Mouse (Mus musculus): ENCODE measurements at regions not wholly inside any gene's neighbourhood (a gene's known extent, or its start where the extent isn't known, plus 50 kb on each side); places are given as distances from the start of the nearest gene placed in this dataset.
A peak's percentile ranks its signal among the peaks of the same experiment; 100 is the strongest.

DNA sequence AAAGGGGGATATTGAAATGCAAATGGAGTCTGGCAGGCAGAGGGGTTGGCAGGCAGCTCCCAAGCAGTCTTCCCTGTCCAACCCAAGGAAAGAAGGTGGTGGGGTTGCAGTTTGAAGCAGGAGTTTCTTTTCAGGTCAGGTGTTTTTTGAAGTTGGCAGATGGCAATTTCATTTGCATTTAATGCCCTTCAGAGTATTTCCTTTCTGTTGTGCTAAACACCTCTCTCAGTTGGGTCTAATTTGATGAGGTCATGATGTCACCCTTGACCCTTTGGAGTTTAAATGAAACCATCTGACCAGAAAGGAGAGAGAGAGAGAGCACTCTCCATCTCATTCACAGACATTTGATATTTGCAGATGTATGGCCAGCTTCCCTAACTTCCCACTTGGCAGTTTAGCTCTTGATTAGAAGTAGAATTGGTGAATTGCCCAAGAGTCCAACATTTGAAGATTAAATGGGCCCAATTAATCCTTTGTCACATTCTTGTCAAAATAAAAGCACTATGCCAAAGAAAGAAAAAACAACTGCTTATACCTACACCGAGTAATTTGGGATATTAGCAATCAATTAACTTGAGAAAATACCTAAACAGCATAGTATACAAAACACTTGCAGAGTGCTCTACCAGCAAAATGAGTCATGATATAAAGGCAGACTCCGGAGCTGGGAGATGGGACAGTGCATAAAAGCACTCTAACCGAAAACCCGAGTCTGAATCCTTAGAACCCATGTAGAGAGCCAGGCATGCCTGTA is 111.8 kb upstream of the Rab11fip2 start:
- Histone ChIP-seq H3K36me3 (ENCODE audit: control insufficient read depth, insufficient read depth, low read length, poor library complexity, severe bottlenecking) (no peaks in the 10 kb centered on the region), H3K27ac (ENCODE audit: insufficient read depth, low read length) (peak overlapping the region; percentile 36; the same call in 1 of the 2 replicates), H3K27me3 (ENCODE audit: control insufficient read depth, insufficient read depth, low read length, poor library complexity, severe bottlenecking) (no peaks in the 10 kb centered on the region), H3K4me1 (ENCODE audit: control insufficient read depth, insufficient read depth, low read length) (peaks cover 4% of the 10 kb centered on the region), H3K9me3 (replicated peaks; ENCODE audit: control insufficient read depth, insufficient read depth, low read length, poor library complexity, severe bottlenecking) (no peaks in the 10 kb centered on the region), H3K4me3 (ENCODE audit: low read depth, low read length) (no peak overlapping the region), H3K9ac (ENCODE audit: low read depth, poor library complexity, severe bottlenecking) (no peak overlapping the region)
- TF ChIP-seq POLR2A (IDR thresholded peaks at IDR 0.05; ENCODE audit: insufficient read depth, low read length), result no peak
- TF ChIP-seq EP300 (IDR thresholded peaks at IDR 0.05; ENCODE audit: insufficient read depth, low read depth, low read length), result 0 out of 2 replicates have a peak, but pooled peaks have one; percentile 66

DNA sequence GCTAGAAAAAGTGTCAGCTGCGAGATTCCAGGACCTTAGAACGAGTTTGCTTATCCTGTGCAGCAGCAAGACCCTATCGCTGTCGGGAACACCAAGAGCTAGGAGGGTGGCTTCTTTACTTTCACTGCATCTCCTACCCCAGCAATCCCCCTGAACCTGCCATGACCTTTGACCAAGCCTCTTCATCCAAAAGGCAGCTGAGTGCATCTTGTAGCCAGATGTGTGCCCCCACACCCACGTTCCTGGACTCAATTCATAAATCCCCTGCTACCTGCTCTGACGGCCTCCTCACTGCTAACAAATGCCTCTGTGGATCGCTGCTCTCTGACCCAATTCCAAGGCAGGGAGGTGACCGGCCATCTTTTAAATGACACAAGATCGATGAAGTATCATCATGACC is 107.7 kb upstream of the Rab11fip2 start:
- Histone ChIP-seq H3K4me3 (ENCODE audit: low read depth, low read length) (no peak overlapping the region), H3K9me3 (replicated peaks; ENCODE audit: control insufficient read depth, insufficient read depth, low read length, poor library complexity, severe bottlenecking) (no peaks in the 10 kb centered on the region), H3K4me1 (ENCODE audit: control insufficient read depth, insufficient read depth, low read length) (peaks cover 4% of the 10 kb centered on the region), H3K27me3 (ENCODE audit: control insufficient read depth, insufficient read depth, low read length, poor library complexity, severe bottlenecking) (no peaks in the 10 kb centered on the region), H3K36me3 (ENCODE audit: control insufficient read depth, insufficient read depth, low read length, poor library complexity, severe bottlenecking) (no peaks in the 10 kb centered on the region), H3K9ac (ENCODE audit: low read depth, poor library complexity, severe bottlenecking) (no peak overlapping the region), H3K27ac (ENCODE audit: insufficient read depth, low read length) (no peak overlapping the region)
- TF ChIP-seq POLR2A (IDR thresholded peaks at IDR 0.05; ENCODE audit: insufficient read depth, low read length) (no peak), CTCF (IDR thresholded peaks at IDR 0.05; ENCODE audit: low read depth, low read length) (no peak), EP300 (IDR thresholded peaks at IDR 0.05; ENCODE audit: insufficient read depth, low read depth, low read length) (no peak)

DNA sequence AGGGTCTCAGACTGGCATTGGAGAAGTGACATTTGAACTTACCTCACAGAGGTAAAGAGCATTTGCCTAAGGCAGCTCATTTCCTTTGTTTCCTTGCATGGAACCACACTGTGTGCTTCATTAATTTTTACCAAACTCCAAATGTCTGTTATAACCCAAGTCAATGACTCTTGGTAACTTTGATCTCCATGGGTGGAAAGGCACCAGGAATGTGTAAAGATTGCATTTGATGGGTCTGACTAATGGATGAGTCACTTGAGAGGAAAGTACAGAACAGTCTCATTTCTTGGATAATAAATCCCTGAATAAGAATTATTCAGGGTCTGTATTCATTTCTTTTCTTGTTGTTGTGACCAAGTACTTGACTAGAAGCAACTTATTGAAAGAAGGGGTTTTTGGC is 97.3 kb upstream of the Rab11fip2 start:
- H3K27ac ChIP-seq (ENCODE audit: insufficient read depth, low read length), result no peak overlapping the region
- H3K27me3 ChIP-seq (ENCODE audit: control insufficient read depth, insufficient read depth, low read length, poor library complexity, severe bottlenecking), result no peaks in the 10 kb centered on the region
- no peaks in the 10 kb centered on the region for H3K4me1 ChIP-seq (ENCODE audit: control insufficient read depth, insufficient read depth, low read length)
- TF ChIP-seq POLR2A (IDR thresholded peaks at IDR 0.05; ENCODE audit: insufficient read depth, low read length) (no peak), EP300 (IDR thresholded peaks at IDR 0.05; ENCODE audit: insufficient read depth, low read depth, low read length) (no peak), CTCF (IDR thresholded peaks at IDR 0.05; ENCODE audit: low read depth, low read length) (no peak)
- H3K9me3 ChIP-seq (replicated peaks; ENCODE audit: control insufficient read depth, insufficient read depth, low read length, poor library complexity, severe bottlenecking), result no peaks in the 10 kb centered on the region
- no peak overlapping the region for H3K4me3 ChIP-seq (ENCODE audit: low read depth, low read length)
- no peak overlapping the region for H3K9ac ChIP-seq (ENCODE audit: low read depth, poor library complexity, severe bottlenecking)
- H3K36me3 ChIP-seq (ENCODE audit: control insufficient read depth, insufficient read depth, low read length, poor library complexity, severe bottlenecking), result no peaks in the 10 kb centered on the region

DNA sequence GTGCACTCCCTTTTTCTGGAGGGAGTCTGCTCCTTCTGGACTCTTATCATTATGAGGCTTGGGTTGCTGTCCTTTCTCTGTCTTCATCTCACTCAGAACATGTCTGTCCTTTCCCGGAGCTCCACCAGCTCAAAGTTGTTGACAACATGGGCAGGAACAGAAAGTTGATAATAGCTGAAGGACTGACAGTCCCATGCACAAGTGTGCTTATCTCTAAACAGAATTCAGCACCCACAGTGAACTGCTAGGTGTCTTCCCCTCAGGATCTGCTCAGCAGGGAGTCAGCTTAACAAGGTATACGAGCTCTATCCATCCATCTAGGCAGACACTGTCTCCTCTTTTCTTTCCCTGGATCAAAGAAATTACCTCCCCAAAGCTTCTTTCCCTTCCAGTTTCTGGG is 89.2 kb upstream of the Rab11fip2 start:
- no peak overlapping the region for H3K9ac ChIP-seq (ENCODE audit: low read depth, poor library complexity, severe bottlenecking)
- H3K27me3 ChIP-seq (ENCODE audit: control insufficient read depth, insufficient read depth, low read length, poor library complexity, severe bottlenecking), result no peaks in the 10 kb centered on the region
- no peaks in the 10 kb centered on the region for H3K4me1 ChIP-seq (ENCODE audit: control insufficient read depth, insufficient read depth, low read length)
- no peak for TF ChIP-seq EP300 (IDR thresholded peaks at IDR 0.05; ENCODE audit: insufficient read depth, low read depth, low read length)
- no peak for TF ChIP-seq POLR2A (IDR thresholded peaks at IDR 0.05; ENCODE audit: insufficient read depth, low read length)
- no peak for TF ChIP-seq CTCF (IDR thresholded peaks at IDR 0.05; ENCODE audit: low read depth, low read length)
- H3K27ac ChIP-seq (ENCODE audit: insufficient read depth, low read length), result no peak overlapping the region
- H3K36me3 ChIP-seq (ENCODE audit: control insufficient read depth, insufficient read depth, low read length, poor library complexity, severe bottlenecking), result no peaks in the 10 kb centered on the region
- H3K4me3 ChIP-seq (ENCODE audit: low read depth, low read length), result no peak overlapping the region
- H3K9me3 ChIP-seq (replicated peaks; ENCODE audit: control insufficient read depth, insufficient read depth, low read length, poor library complexity, severe bottlenecking), result no peaks in the 10 kb centered on the region

DNA sequence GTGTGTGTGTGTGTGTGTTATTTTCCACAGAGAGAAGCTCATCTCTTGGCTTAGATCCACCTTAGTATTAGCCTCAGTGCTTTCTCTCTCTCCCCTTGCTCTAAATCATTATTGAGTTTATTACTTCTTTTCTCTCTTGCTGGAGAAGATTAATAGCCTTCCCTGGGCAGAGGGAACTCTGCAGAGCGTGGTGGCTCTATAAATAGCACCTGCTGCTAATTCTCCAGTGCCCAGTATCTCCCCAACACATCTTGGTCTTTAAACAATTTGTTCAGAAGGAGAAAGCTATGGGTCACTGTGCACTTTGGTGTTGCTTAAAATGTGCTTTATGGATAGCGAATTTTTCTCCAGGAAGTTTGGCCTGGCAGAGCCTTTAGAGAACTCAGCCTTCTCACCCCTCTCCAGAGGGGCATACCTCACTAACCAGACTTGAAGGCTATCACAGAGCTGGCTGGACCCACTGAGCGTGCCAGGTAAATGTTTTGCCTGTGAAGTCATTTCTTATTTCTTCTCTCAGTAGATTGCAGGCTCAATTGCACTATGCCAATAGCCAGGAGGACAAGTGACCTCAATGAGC is 86.8 kb upstream of the Rab11fip2 start:
- no peaks in the 10 kb centered on the region for H3K9me3 ChIP-seq (replicated peaks; ENCODE audit: control insufficient read depth, insufficient read depth, low read length, poor library complexity, severe bottlenecking)
- no peaks in the 10 kb centered on the region for H3K27me3 ChIP-seq (ENCODE audit: control insufficient read depth, insufficient read depth, low read length, poor library complexity, severe bottlenecking)
- no peak for TF ChIP-seq EP300 (IDR thresholded peaks at IDR 0.05; ENCODE audit: insufficient read depth, low read depth, low read length)
- TF ChIP-seq POLR2A (IDR thresholded peaks at IDR 0.05; ENCODE audit: insufficient read depth, low read length), result no peak
- no peak for TF ChIP-seq CTCF (IDR thresholded peaks at IDR 0.05; ENCODE audit: low read depth, low read length)
- H3K4me1 ChIP-seq (ENCODE audit: control insufficient read depth, insufficient read depth, low read length), result no peaks in the 10 kb centered on the region
- no peaks in the 10 kb centered on the region for H3K36me3 ChIP-seq (ENCODE audit: control insufficient read depth, insufficient read depth, low read length, poor library complexity, severe bottlenecking)
- H3K9ac ChIP-seq (ENCODE audit: low read depth, poor library complexity, severe bottlenecking), result no peak overlapping the region
- no peak overlapping the region for H3K27ac ChIP-seq (ENCODE audit: insufficient read depth, low read length)
- no peak overlapping the region for H3K4me3 ChIP-seq (ENCODE audit: low read depth, low read length)

DNA sequence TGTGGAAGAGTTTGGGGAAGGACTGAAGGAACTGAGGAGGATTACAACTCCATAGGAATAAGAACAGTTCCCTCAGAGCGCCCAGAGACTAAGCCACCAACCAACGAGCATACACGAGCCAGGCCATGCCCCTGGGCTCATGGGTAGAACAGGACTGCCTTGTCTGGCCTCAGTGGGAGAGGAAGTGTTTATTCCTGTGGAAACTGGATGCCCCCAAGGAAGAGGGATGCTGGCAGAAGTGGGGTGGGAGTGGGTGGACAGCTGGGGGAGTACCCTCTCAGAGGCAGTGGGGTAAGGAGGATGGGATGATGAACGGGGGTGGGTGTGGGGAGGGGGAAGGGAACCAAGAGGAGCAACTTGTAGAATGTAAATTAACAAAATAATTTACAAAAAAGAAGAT is 86.3 kb upstream of the Rab11fip2 start:
- Histone ChIP-seq H3K9ac (ENCODE audit: low read depth, poor library complexity, severe bottlenecking) (no peak overlapping the region), H3K27ac (ENCODE audit: insufficient read depth, low read length) (no peak overlapping the region), H3K9me3 (replicated peaks; ENCODE audit: control insufficient read depth, insufficient read depth, low read length, poor library complexity, severe bottlenecking) (no peaks in the 10 kb centered on the region), H3K27me3 (ENCODE audit: control insufficient read depth, insufficient read depth, low read length, poor library complexity, severe bottlenecking) (no peaks in the 10 kb centered on the region), H3K4me1 (ENCODE audit: control insufficient read depth, insufficient read depth, low read length) (no peaks in the 10 kb centered on the region), H3K36me3 (ENCODE audit: control insufficient read depth, insufficient read depth, low read length, poor library complexity, severe bottlenecking) (no peaks in the 10 kb centered on the region), H3K4me3 (ENCODE audit: low read depth, low read length) (no peak overlapping the region)
- no peak for TF ChIP-seq EP300 (IDR thresholded peaks at IDR 0.05; ENCODE audit: insufficient read depth, low read depth, low read length)
- no peak for TF ChIP-seq CTCF (IDR thresholded peaks at IDR 0.05; ENCODE audit: low read depth, low read length)
- no peak for TF ChIP-seq POLR2A (IDR thresholded peaks at IDR 0.05; ENCODE audit: insufficient read depth, low read length)
